Mouse (Mus musculus) adrenal gland, adult 10 weeks (tissue): ENCODE measurements around the gene Rap1a. TPM values are rescaled to one million over a fixed set of nuclear protein-coding genes. Genes with fewer than 3 reads are reported as not detected.

Experiments
- polyA plus RNA-seq: library from polyadenylated mRNA; stranded (reverse); fragments of 350-450 nt; fragmentation: Illumina TruSeq; extraction: RNeasy Lipid Tissue Mini Kit (QIAGEN cat#74804); gene quantifications from one replicate; pipeline ENCODE4 v1.2.3, GENCODE M21; 2014; ENCODE audit warnings: low read depth, low replicate concordance

Rap1a gene
- polyA plus RNA-seq, result 821 TPM

GRCm38 (mm10) chr3:105801191-105802166 lies at the start of gene Rap1a:
Gene Rap1a, minus strand, starts transcription at chr3:105801336.

GRCm38 (mm10) chr3:105704031-105705008 lies 96.8 kb downstream of the Rap1a start, which contains the start of gene Inka2:
Gene Inka2, plus strand, starts transcription at chr3:105704599.

GRCm38 (mm10) chr3:105687324-105688060 lies 113.6 kb downstream of the Rap1a start, which contains the start of gene Ddx20:
Gene Ddx20, minus strand, starts transcription at chr3:105687574.

Other genes starting within 250 kb of the Rap1a start
- gene Ddx20, start 113.8 kb downstream of the Rap1a start, polyA plus RNA-seq, result 42.2 TPM
- 1.7 TPM for gene Inka2, start 96.7 kb downstream of the Rap1a start, polyA plus RNA-seq
- gene Adora3, start 69.5 kb upstream of the Rap1a start, polyA plus RNA-seq, result not detected
- gene Tmigd3, start 69.6 kb upstream of the Rap1a start, polyA plus RNA-seq, result not detected
- gene I830077J02Rik, start 131.3 kb upstream of the Rap1a start, polyA plus RNA-seq, result 1.7 TPM
- 68.3 TPM for gene Wdr77, start 158.0 kb upstream of the Rap1a start, polyA plus RNA-seq
- 1,327 TPM for gene Atp5f1, start 158.8 kb upstream of the Rap1a start, polyA plus RNA-seq
- 2.6 TPM for gene Ovgp1, start 172.4 kb upstream of the Rap1a start, polyA plus RNA-seq
- not detected for gene Pifo, start 213.3 kb upstream of the Rap1a start, polyA plus RNA-seq
- gene Chil5, start 231.5 kb upstream of the Rap1a start, polyA plus RNA-seq, result not detected